Mouse (Mus musculus) kidney, adult 2 months (tissue): ENCODE measurements at regions not wholly inside any gene's neighbourhood (a gene's known extent, or its start where the extent isn't known, plus 50 kb on each side); places are given as distances from the start of the nearest gene placed in this dataset.

ENCODE experiments used
- DNase-seq: peaks from one replicate; pipeline ENCODE4 v3.0.0; 2021
- H3K27ac ChIP-seq: fragments of 200-500 bp; 2 replicates; pipeline ENCODE4 v1.5.1; 2012; ENCODE audit warnings: low read depth, low read length, control low read depth, inconsistent platforms; ENCODE audit not compliant: insufficient read depth
- H3K27me3 ChIP-seq: fragments of 200-500 bp; replicated peaks from 2 replicates; pipeline ENCODE4 v1.6.1; 2012; ENCODE audit warnings: mild to moderate bottlenecking, moderate library complexity, low read length, inconsistent platforms; ENCODE audit not compliant: control insufficient read depth, insufficient read depth
- H3K36me3 ChIP-seq: fragments of 200-500 bp; 2 replicates; pipeline ENCODE4 v1.6.1; 2012; ENCODE audit warnings: mild to moderate bottlenecking, moderate library complexity, low read length, inconsistent platforms; ENCODE audit not compliant: control insufficient read depth, insufficient read depth
- H3K4me1 ChIP-seq: fragments of 200-500 bp; 2 replicates; pipeline ENCODE4 v1.6.1; 2011; ENCODE audit warnings: low read length; ENCODE audit not compliant: control insufficient read depth, insufficient read depth
- H3K4me3 ChIP-seq: fragments of 200-500 bp; 2 replicates; pipeline ENCODE4 v1.5.1; 2011; ENCODE audit warnings: mild to moderate bottlenecking, low read depth, low read length, control low read depth; ENCODE audit not compliant: insufficient read depth
- CTCF ChIP-seq: fragments of 200-500 bp; conservative IDR thresholded peaks from 2 replicates; pipeline ENCODE4 v1.5.1; 2011; ENCODE audit warnings: low read depth, mild to moderate bottlenecking, control low read depth, low read length, moderate library complexity, mixed read lengths; ENCODE audit not compliant: insufficient read depth, insufficient read length
- POLR2A ChIP-seq: fragments of 200-500 bp; IDR thresholded peaks from one replicate; pipeline ENCODE4 v1.6.1; 2011; ENCODE audit warnings: low read depth, low read length, control low read depth
- WGBS: fragments of 180-500 bp; shearing (Covaris S2); methylation state at CpG from one replicate; pipeline ENCODE4 v1.1.7; 2018; 5-methylcytosine and 5-hydroxymethylcytosine counted together

DNA sequence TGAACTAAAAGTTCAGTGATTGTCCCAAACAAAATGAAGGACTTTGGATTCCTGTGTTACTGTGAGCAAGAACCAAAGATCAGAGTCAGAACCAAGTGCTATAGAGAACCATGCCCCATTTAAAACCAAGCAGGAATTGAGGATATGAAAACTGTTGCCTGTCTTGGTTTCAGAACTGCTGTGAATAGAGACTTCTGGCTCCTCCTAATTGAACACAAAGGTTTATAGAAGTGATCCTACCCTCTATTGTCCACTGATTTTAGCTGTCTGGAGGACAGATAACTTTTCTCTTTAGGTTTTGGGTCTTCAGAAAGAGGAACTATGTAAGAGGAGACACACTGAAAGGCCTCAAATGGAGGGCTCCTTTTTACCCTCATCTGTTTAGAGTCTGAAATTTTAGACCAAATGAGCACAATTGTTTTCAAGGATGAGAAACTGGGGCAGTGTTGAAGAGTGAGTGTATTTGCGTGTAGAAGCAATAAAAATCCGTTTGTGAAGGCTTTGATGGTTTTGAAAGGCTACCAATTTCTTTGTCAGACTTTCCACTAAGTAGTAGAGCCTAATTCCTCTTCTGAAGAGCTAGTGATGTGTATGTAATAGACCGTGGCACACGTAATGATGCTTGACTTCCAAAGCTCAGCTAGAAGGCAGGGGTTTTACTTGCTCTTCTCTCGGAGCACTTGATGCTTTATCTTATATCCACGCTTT is 255.6 kb downstream of the Gpd2 start:
- WGBS: 66% methylated on average over 6 of the region's 6 CpGs
- no peak for DNase-seq
- Histone ChIP-seq H3K36me3 (no peaks in the 10 kb centered on the region), H3K27me3 (no peaks in the 10 kb centered on the region), H3K4me3 (no peak overlapping the region), H3K27ac (no peak overlapping the region), H3K4me1 (no peaks in the 10 kb centered on the region)
- TF ChIP-seq POLR2A (no peak), CTCF (no peak)

DNA sequence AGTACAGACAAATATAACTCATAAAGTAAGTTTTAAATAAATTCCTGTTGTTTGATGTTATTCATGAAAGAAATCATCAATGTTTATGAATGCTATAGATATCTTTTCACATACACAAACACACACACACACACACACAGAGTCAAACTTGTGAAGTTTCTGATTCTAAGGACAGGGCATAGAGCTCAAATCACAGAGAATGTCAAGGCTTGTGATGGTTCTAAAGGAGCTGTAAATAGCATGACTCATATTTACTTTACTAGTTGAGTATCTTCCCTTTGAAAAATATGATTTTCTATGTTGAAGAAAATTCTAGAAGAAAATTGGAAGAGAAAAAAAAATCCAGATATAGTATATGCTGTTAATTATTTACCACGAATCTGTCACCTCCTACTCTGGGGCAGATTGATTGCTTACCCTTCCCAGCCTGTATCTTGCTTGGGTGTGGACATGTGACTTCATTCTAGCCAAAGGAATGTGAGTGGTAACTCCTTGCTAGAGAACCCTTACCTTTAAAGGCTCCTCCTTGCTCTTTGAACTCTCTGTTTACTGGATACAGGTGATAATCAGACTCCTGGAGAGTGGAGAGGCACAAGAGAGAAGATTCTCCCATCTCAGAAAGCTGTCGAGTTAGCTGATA is 259.0 kb downstream of the Gpd2 start:
- no peaks in the 10 kb centered on the region for H3K36me3 ChIP-seq
- no peak overlapping the region for H3K4me3 ChIP-seq
- no peaks in the 10 kb centered on the region for H3K4me1 ChIP-seq
- H3K27ac ChIP-seq: no peak overlapping the region
- no peak for DNase-seq
- no peaks in the 10 kb centered on the region for H3K27me3 ChIP-seq
- TF ChIP-seq CTCF (no peak), POLR2A (no peak)
- WGBS: 60% methylated on average over 2 of the region's 2 CpGs

DNA sequence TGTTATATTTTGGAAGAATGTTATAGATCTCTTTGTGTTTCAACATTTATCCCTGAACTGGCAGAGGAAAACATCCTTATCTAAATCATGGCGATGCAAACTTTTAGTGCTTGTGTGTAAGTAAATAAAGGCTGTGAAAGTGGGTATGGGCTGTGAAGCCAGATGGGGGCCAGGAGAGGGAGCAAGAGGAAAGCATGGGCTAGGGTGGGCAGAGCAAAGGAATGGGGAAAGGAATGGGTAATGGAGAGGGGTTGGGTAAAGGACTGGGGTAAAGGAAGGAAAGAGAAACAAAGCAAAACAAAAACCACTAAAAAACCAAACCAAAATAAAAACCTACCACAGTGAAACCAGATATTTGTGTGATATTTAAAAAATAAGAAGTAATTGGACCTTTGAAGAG is 260.5 kb downstream of the Gpd2 start:
- H3K36me3 ChIP-seq: no peaks in the 10 kb centered on the region
- DNase-seq: no peak
- no peak overlapping the region for H3K27ac ChIP-seq
- H3K4me1 ChIP-seq: no peaks in the 10 kb centered on the region
- WGBS: 74% methylated on average over 1 of the region's 1 CpGs
- no peak for TF ChIP-seq POLR2A
- TF ChIP-seq CTCF: no peak
- no peaks in the 10 kb centered on the region for H3K27me3 ChIP-seq
- H3K4me3 ChIP-seq: no peak overlapping the region

DNA sequence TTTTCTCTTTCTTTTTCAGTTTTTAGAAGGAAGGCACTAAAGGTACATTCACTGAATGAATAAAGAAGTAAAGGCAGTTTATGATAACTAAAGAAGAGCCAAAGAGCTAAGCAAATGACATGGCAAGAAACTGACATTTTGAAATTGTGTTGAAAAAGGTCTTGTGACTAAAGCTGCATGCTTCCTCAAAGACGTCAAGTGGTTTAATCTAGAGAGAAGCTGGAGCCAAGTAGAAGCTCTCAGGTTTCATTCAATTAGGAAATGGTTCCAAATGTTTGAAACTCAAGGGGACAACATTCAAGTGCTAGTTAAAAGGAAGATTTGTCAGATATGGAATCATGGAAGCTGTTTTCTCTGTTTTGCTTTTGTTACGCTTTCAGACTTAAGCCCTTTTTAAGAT is 267.2 kb downstream of the Gpd2 start:
- Histone ChIP-seq H3K36me3 (no peaks in the 10 kb centered on the region), H3K27me3 (no peaks in the 10 kb centered on the region), H3K27ac (no peak overlapping the region), H3K4me3 (no peak overlapping the region), H3K4me1 (no peaks in the 10 kb centered on the region)
- no peak for TF ChIP-seq CTCF
- TF ChIP-seq POLR2A: no peak
- no peak for DNase-seq
- WGBS: 64% methylated on average over 2 of the region's 2 CpGs

DNA sequence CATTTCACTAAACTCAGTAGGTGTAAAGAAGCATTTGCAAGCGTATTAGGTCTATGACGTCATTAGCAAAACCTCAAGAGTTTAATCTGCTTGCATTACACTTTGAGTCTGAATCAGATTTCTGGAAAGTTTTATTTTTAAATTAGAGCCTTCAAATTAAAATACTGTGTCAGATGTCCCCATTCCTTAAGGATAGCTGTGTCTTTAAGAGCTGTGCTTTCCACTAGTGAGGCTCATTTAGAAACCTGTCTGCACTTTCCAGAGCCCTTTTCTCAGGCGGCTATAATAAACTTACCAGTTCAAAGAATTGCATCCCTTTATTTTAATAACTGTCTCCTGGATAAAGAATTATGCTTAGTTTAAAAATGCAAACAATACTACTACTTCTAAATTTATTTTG is 285.0 kb downstream of the Gpd2 start:
- no peak for TF ChIP-seq CTCF
- no peak for TF ChIP-seq POLR2A
- DNase-seq: no peak
- Histone ChIP-seq H3K36me3 (no peaks in the 10 kb centered on the region), H3K27ac (no peak overlapping the region), H3K4me3 (no peak overlapping the region), H3K4me1 (no peaks in the 10 kb centered on the region), H3K27me3 (no peaks in the 10 kb centered on the region)
- 81% methylated on average over 3 of the region's 3 CpGs for WGBS

DNA sequence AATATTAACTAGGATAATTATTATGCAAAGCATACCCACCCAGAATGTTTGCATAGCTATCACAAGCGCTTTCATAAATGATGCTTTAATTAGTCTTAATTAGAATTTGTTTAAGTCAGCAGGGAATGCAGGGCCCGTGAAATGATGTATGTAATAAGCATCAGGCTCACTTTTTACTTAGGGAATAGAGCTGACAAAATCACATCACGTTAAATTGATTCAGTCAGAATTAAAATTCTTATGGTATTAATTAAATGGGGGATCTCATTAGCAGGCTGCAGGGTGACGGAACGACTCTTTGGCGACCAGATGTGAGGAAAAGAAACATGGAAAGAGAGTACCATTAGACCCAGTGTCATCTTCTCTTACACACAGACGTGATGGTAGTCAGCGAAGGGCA is 285.5 kb downstream of the Gpd2 start:
- DNase-seq: no peak
- Histone ChIP-seq H3K27me3 (no peaks in the 10 kb centered on the region), H3K27ac (no peak overlapping the region), H3K4me1 (no peaks in the 10 kb centered on the region), H3K4me3 (no peak overlapping the region), H3K36me3 (no peaks in the 10 kb centered on the region)
- TF ChIP-seq CTCF: no peak
- TF ChIP-seq POLR2A: no peak
- 78% methylated on average over 8 of the region's 8 CpGs for WGBS

DNA sequence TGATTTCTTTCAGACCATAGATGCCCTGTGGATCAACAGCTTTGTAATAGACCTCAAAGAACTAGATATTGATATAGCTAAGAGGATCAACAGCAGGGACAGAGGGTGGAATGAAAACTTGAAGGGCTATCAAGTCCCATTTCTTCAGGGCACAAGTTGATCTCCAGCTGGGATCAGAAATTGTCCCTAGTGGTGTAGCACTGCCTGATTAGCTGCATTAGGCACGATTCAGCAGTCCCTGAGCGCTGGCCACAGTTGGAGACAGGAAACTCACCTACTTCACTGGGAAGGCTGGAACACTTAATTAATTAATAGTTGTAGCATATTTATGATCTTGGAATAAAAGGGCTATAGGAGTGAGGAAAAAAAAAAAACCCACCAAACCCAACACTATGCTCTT is 290.5 kb downstream of the Gpd2 start:
- Histone ChIP-seq H3K36me3 (no peaks in the 10 kb centered on the region), H3K27ac (no peak overlapping the region), H3K4me1 (no peaks in the 10 kb centered on the region), H3K4me3 (no peak overlapping the region), H3K27me3 (no peaks in the 10 kb centered on the region)
- 59% methylated on average over 2 of the region's 2 CpGs for WGBS
- no peak for TF ChIP-seq POLR2A
- no peak for TF ChIP-seq CTCF
- no peak for DNase-seq

DNA sequence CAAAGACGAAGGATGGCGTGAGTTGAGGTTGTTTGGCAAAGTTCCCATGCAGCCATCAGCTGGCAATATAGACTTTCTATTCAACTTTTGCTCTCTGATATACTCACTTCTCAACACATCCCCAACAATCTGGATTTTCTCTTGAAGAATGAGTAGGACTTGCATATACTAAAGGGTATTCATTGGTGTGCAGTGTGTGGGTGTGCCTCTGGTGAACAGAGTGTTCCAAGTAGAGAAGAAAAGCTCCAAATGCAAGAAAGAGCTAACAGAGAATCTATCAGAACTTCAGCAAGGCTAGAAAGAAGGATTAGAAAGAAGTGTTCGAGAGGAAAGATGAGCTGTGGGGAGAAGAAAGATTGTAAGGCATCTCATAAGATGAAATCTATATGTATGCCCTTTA is 302.4 kb downstream of the Gpd2 start:
- Histone ChIP-seq H3K36me3 (no peaks in the 10 kb centered on the region), H3K27ac (no peak overlapping the region), H3K27me3 (no peaks in the 10 kb centered on the region), H3K4me3 (no peak overlapping the region), H3K4me1 (no peaks in the 10 kb centered on the region)
- WGBS: 88% methylated on average over 3 of the region's 3 CpGs
- TF ChIP-seq CTCF: no peak
- no peak for TF ChIP-seq POLR2A
- DNase-seq: no peak
